Mouse (Mus musculus) lung, postnatal 0 days (tissue): Measurements from ENCODE around the gene Cd163l1.

ENCODE experiments used
- CTCF ChIP-seq: IDR thresholded peaks from 2 replicates; pipeline ENCODE4 v1.5.1; 2016; ENCODE audit warnings: antibody characterized with exemption, mild to moderate bottlenecking
- EP300 ChIP-seq: IDR thresholded peaks from 2 replicates; pipeline ENCODE4 v1.6.1; 2016; ENCODE audit warnings: antibody characterized with exemption, mild to moderate bottlenecking, control low read depth

DNA sequence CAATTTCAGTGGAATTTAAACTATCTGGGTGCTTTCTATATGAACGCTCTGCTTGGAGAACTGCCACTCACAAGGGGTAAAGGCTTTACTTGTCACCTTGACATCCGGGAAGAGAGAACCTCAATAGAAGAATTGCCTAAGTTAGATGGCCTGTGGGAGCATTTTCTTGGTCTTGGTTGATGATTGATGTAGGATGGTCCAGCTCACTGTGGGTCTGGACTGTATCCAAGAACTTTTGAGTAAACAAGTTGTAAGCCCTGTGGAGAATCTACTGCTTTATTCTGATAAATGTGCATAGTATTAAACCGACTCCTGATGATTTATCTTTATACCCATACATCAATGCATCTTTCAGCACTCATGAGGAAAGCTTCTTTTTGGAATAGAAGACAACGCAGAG is 48.7 kb upstream of the Cd163l1 start:
- TF ChIP-seq EP300, result no peak
- no peak for TF ChIP-seq CTCF
